In the genomic region with DNA sequence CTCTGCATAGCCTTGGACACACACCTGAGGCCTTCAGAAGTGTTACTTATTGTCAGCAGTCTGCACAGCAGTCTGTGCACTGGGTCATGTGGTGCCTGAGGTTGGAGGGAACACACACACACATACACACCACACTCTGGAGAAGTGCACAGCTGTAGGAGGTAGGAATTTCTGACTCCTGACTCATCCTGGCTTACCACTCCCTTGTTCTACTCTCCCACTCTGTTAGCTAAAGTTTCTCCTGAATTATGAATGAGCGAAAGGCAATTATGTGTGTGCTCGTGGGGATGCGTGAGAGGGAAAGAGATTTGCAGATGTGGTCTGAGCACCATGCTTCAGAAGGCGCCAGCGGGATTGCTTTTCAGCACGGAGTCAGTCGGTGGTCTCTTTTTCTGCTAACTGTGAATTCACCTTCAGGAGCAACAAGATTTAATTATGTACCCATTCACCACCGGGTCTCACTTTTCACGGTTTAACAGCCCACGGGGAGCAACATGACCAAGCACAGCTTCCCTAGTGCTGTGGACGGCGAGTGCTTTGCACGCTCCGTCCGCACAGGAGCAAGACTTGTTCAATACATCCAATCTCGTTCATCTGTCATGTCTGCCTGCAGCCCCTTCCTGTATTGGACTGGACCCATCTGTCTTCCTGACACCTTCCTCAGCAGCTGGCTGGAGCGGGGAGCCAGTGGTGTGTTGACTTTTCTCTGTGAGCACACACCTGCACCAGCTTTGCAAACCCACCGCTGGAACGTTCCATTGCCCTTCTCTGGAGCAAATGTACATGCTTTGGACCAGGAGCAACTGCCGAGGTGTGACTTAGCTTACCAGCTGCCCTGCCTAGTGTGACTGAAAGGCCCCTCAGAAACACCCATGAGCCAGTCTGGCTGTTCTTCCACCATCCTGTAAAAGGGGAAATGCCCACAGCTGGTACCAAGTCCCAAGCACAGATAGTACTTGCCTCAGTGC, we compare ENCODE assay signal across 8 mouse cellular contexts.
DNase-seq lines count a peak whose midpoint lies in the region; ATAC-seq lines count a peak whose summit lies in the region.

No protein-coding gene starts in this region.

- no peak for DNase-seq in kidney, adult 9 months
- no peak for DNase-seq in embryonic facial prominence, embryonic 10.5 days (ENCODE audit: low spot score)
- DNase-seq in hindbrain, embryonic 14.5 days (ENCODE audit: low spot score), result no peak
- no peak for DNase-seq in spleen, postnatal 4 days (ENCODE audit: low spot score in 2 of 2)
- no peak for DNase-seq in cerebellum, adult 18-20 months
- no peak for DNase-seq in thymus, postnatal 4 days

- no peak overlapping the region; the same call in 1 of the 2 replicates for H3K4me2 ChIP-seq in kidney, embryonic 16.5 days (replicated peaks; ENCODE audit: low read depth, low read length)
- peak overlapping the region; percentile 12; the same call in 1 of the 2 replicates for H3K4me2 ChIP-seq in hindbrain, embryonic 14.5 days (replicated peaks)
- H3K4me2 ChIP-seq in neural tube, embryonic 14.5 days (ENCODE audit: low read depth, low read length), result no peak overlapping the region

- H3K4me3 ChIP-seq in kidney, embryonic 16.5 days (ENCODE audit: low read length), result no peak overlapping the region
- no peak overlapping the region for H3K4me3 ChIP-seq in embryonic facial prominence, embryonic 10.5 days
- no peak overlapping the region for H3K4me3 ChIP-seq in hindbrain, embryonic 14.5 days (replicated peaks; ENCODE audit: low read length)
- H3K4me3 ChIP-seq in neural tube, embryonic 14.5 days (ENCODE audit: low read depth, low read length), result no peak overlapping the region

- peak; percentile 50 for ATAC-seq in kidney, embryonic 16.5 days (ENCODE audit: low FRiP score, low TSS enrichment)
- ATAC-seq in hindbrain, embryonic 14.5 days (ENCODE audit: low FRiP score), result peak; percentile 47
- ATAC-seq in neural tube, embryonic 14.5 days (ENCODE audit: low read depth), result peak; percentile 59; the same call in 1 of the 2 replicates

- no peaks in the 10 kb centered on the region for H3K9me3 ChIP-seq in kidney, embryonic 16.5 days (ENCODE audit: low read length)
- H3K9me3 ChIP-seq in embryonic facial prominence, embryonic 10.5 days, result no peaks in the 10 kb centered on the region; the same call in 1 of the 2 replicates
- H3K9me3 ChIP-seq in hindbrain, embryonic 14.5 days (ENCODE audit: control insufficient read depth, low read length), result no peaks in the 10 kb centered on the region
- H3K9me3 ChIP-seq in neural tube, embryonic 14.5 days (ENCODE audit: control insufficient read depth, low read length), result no peaks in the 10 kb centered on the region

- H3K36me3 ChIP-seq in kidney, embryonic 16.5 days (ENCODE audit: insufficient read depth, low read length), result no peaks in the 10 kb centered on the region
- no peaks in the 10 kb centered on the region for H3K36me3 ChIP-seq in embryonic facial prominence, embryonic 10.5 days (replicated peaks)
- H3K36me3 ChIP-seq in hindbrain, embryonic 14.5 days (replicated peaks; ENCODE audit: control insufficient read depth, insufficient read depth), result no peaks in the 10 kb centered on the region
- H3K36me3 ChIP-seq in neural tube, embryonic 14.5 days (ENCODE audit: control insufficient read depth, insufficient read depth, low read length), result no peaks in the 10 kb centered on the region

- peaks cover 11% of the 10 kb centered on the region for H3K27me3 ChIP-seq in kidney, embryonic 16.5 days (ENCODE audit: insufficient read depth, low read length)
- H3K27me3 ChIP-seq in embryonic facial prominence, embryonic 10.5 days (replicated peaks; ENCODE audit: low read depth, poor library complexity, severe bottlenecking), result peaks cover 14% of the 10 kb centered on the region
- no peaks in the 10 kb centered on the region for H3K27me3 ChIP-seq in hindbrain, embryonic 14.5 days (ENCODE audit: control insufficient read depth, insufficient read depth, low read length)
- H3K27me3 ChIP-seq in neural tube, embryonic 14.5 days (ENCODE audit: control insufficient read depth, insufficient read depth, low read length), result no peaks in the 10 kb centered on the region

- peaks cover 24% of the 10 kb centered on the region for H3K4me1 ChIP-seq in kidney, embryonic 16.5 days (ENCODE audit: insufficient read depth, low read length)
- H3K4me1 ChIP-seq in embryonic facial prominence, embryonic 10.5 days, result peaks cover 37% of the 10 kb centered on the region
- peaks cover 8% of the 10 kb centered on the region; the same call in 1 of the 2 replicates for H3K4me1 ChIP-seq in hindbrain, embryonic 14.5 days (replicated peaks; ENCODE audit: control insufficient read depth, insufficient read depth, low read length)
- H3K4me1 ChIP-seq in neural tube, embryonic 14.5 days (ENCODE audit: control insufficient read depth, insufficient read depth, low read length), result no peaks in the 10 kb centered on the region; the same call in 1 of the 2 replicates

- H3K9ac ChIP-seq in kidney, embryonic 16.5 days (replicated peaks; ENCODE audit: low read length), result no peak overlapping the region
- H3K9ac ChIP-seq in hindbrain, embryonic 14.5 days, result no peak overlapping the region
- H3K9ac ChIP-seq in neural tube, embryonic 14.5 days (replicated peaks; ENCODE audit: low read depth, low read length), result no peak overlapping the region

- WGBS in kidney, embryonic 16.5 days, result 28% methylated on average over 20 of the region's 20 CpGs
- WGBS in embryonic facial prominence, embryonic 10.5 days, result 80% methylated on average over 20 of the region's 20 CpGs
- WGBS in hindbrain, embryonic 14.5 days, result 41% methylated on average over 20 of the region's 20 CpGs
- WGBS in neural tube, embryonic 14.5 days, result 43% methylated on average over 20 of the region's 20 CpGs

- H3K27ac ChIP-seq in kidney, embryonic 16.5 days (ENCODE audit: low read length), result no peak overlapping the region
- peak overlapping the region; percentile 81 for H3K27ac ChIP-seq in embryonic facial prominence, embryonic 10.5 days (replicated peaks)
- no peak overlapping the region for H3K27ac ChIP-seq in hindbrain, embryonic 14.5 days
- no peak overlapping the region for H3K27ac ChIP-seq in neural tube, embryonic 14.5 days (ENCODE audit: low read depth, low read length)
